Mouse (Mus musculus): ENCODE data around the gene Herc1. TPM values are rescaled to one million over a fixed set of nuclear protein-coding genes. Genes with fewer than 3 reads are reported as not detected.

Gene Herc1
- polyA plus RNA-seq, 1 experiment from 2014 or later, result 42.2 TPM

DNA sequence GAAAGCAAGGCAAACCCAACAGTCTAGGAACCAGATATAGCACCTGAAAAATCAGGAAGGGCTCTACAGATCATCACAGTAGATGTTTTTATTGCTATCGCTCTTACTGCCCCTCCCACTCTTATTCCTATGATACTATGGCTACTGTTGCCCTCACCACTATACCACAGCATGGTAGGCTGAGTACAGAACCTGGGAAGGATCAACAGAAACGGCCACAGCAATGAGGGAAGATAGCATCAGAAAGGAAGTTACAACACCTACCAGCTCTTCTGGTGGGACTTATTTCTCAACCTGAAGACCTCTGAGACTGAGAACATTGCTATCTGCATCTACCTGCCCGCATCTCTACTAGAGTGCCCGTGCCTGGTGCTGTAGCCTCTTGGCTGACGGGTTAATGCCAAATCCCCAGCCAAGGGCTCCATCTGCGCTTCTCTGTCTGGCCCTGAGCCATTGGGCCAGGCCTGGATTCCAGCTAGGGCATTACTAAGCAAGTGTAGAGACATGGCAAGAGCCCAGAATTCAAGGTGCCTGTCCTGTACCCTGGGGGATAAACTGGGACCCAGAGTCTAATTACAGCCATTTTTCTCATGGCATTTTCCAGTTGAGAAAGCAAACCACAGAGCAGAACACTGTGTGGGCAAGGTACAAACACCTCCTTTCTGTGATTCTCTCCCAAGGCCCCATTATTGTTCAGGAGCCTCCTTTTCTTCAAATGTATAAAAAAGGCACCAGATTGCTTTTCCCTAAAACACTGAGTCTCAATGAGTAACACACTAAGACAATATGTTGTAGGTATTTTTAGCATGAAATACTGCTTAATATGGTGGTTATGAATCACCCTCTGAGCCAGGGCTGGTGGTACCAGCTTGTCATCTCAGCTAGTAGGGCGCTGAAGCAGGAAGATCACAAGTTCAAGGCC is 28.0 kb upstream of the Herc1 start:
- no peak overlapping the region for H3K4me2 ChIP-seq (replicated peaks; ENCODE audit: low read depth, low read length)
- no peaks in the 10 kb centered on the region for H3K9me3 ChIP-seq (ENCODE audit: control insufficient read depth, low read length)
- WGBS, result 86% methylated on average over 7 of the region's 7 CpGs
- no peak for DNase-seq (ENCODE audit: low spot score)
- H3K9ac ChIP-seq (ENCODE audit: low read depth, low read length), result no peak overlapping the region
- no peaks in the 10 kb centered on the region for H3K27me3 ChIP-seq (ENCODE audit: control insufficient read depth, insufficient read depth, low read length)
- no peaks in the 10 kb centered on the region for H3K36me3 ChIP-seq (ENCODE audit: control insufficient read depth, insufficient read depth, low read length)
- no peaks in the 10 kb centered on the region for H3K4me1 ChIP-seq (replicated peaks; ENCODE audit: control insufficient read depth, insufficient read depth, low read length)
- H3K4me3 ChIP-seq (ENCODE audit: low read depth, low read length), result no peak overlapping the region
- no peak overlapping the region for H3K27ac ChIP-seq (ENCODE audit: low read depth, low read length)
- no peak for ATAC-seq (ENCODE audit: low FRiP score)

- 82% methylated on average over 2 of the region's 2 CpGs for WGBS
Observed at GRCm38 (mm10) chr9:66326879-66327278, 23.4 kb upstream of the Herc1 start.

DNA sequence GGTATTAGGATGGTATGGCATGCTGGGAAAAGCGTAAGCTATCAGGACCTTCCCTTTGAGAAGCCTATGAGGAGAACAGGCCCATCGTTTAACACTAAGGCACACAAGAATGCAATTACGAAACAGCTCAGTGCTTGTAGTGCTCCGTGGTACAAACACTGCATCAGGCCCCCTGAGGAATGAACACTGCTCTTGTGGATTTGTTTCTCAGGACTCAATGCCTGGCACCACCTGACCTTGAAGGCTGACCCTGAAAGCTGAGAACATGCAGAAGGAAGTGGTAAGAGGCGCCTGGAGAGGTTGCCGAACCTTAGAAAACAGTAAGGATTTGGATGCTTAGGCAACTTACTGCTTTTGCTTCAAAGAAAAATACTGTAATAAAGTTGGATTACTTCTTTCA is 20.8 kb upstream of the Herc1 start:
- WGBS, result 54% methylated on average over 6 of the region's 6 CpGs

More at GRCm38 (mm10) chr9:66326879-66327278, 23.4 kb upstream of the Herc1 start:
- no peak overlapping the region for H3K4me2 ChIP-seq (replicated peaks; ENCODE audit: low read depth, low read length)
- H3K9ac ChIP-seq (ENCODE audit: low read depth, low read length), result no peak overlapping the region
- no peak overlapping the region for H3K4me3 ChIP-seq (ENCODE audit: low read depth, low read length)
- H3K9me3 ChIP-seq (ENCODE audit: control insufficient read depth, low read length), result no peaks in the 10 kb centered on the region
- DNase-seq (ENCODE audit: low spot score) (no peak), ATAC-seq (ENCODE audit: low FRiP score) (no peak)
- H3K36me3 ChIP-seq (ENCODE audit: control insufficient read depth, insufficient read depth, low read length), result no peaks in the 10 kb centered on the region
- no peak overlapping the region for H3K27ac ChIP-seq (ENCODE audit: low read depth, low read length)
- H3K27me3 ChIP-seq (ENCODE audit: control insufficient read depth, insufficient read depth, low read length), result no peaks in the 10 kb centered on the region
- no peaks in the 10 kb centered on the region for H3K4me1 ChIP-seq (replicated peaks; ENCODE audit: control insufficient read depth, insufficient read depth, low read length)

GRCm38 (mm10) chr9:66330437-66330836 is 19.8 kb upstream of the Herc1 start:
- no peak overlapping the region for H3K9ac ChIP-seq (ENCODE audit: low read depth, low read length)
- ATAC-seq (ENCODE audit: low FRiP score) (no peak), DNase-seq (ENCODE audit: low spot score) (no peak)
- H3K36me3 ChIP-seq (ENCODE audit: control insufficient read depth, insufficient read depth, low read length), result no peaks in the 10 kb centered on the region
- H3K27ac ChIP-seq (ENCODE audit: low read depth, low read length), result no peak overlapping the region
- H3K9me3 ChIP-seq (ENCODE audit: control insufficient read depth, low read length), result no peaks in the 10 kb centered on the region
- H3K4me3 ChIP-seq (ENCODE audit: low read depth, low read length), result no peak overlapping the region
- 85% methylated on average over 3 of the region's 3 CpGs for WGBS
- H3K4me1 ChIP-seq (replicated peaks; ENCODE audit: control insufficient read depth, insufficient read depth, low read length), result no peaks in the 10 kb centered on the region
- H3K27me3 ChIP-seq (ENCODE audit: control insufficient read depth, insufficient read depth, low read length), result no peaks in the 10 kb centered on the region
- H3K4me2 ChIP-seq (replicated peaks; ENCODE audit: low read depth, low read length), result no peak overlapping the region

More for the DNA sequence above, 20.8 kb upstream of the Herc1 start:
- Histone ChIP-seq H3K4me1 (replicated peaks; ENCODE audit: control insufficient read depth, insufficient read depth, low read length) (no peaks in the 10 kb centered on the region), H3K4me2 (replicated peaks; ENCODE audit: low read depth, low read length) (no peak overlapping the region), H3K36me3 (ENCODE audit: control insufficient read depth, insufficient read depth, low read length) (no peaks in the 10 kb centered on the region), H3K27me3 (ENCODE audit: control insufficient read depth, insufficient read depth, low read length) (no peaks in the 10 kb centered on the region), H3K9me3 (ENCODE audit: control insufficient read depth, low read length) (no peaks in the 10 kb centered on the region), H3K4me3 (ENCODE audit: low read depth, low read length) (no peak overlapping the region), H3K9ac (ENCODE audit: low read depth, low read length) (no peak overlapping the region), H3K27ac (ENCODE audit: low read depth, low read length) (no peak overlapping the region)
- ATAC-seq (ENCODE audit: low FRiP score) (no peak), DNase-seq (ENCODE audit: low spot score) (no peak)

DNA sequence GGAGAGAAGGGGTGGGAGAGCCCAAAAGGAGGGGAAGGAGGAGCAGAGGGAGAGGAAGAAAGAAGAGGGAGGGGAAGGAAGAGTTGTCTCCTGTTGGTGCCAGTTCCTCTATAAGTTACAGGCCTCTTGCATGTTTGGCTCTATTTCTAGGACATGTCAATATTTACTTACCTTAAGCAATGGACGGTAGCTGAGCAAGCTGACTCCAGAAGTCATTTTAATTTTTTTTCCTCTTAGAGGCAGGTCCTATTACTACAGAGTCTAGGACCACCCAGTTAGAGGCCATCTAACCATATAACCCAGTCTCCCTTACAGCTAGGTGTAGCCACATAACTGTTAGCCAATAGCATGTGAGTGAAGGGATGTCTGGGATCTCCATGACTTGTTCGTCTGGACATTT is 18.7 kb upstream of the Herc1 start:
- WGBS, result 83% methylated on average over 2 of the region's 2 CpGs
- DNase-seq (ENCODE audit: low spot score) (no peak), ATAC-seq (ENCODE audit: low FRiP score) (no peak)
- Histone ChIP-seq H3K36me3 (ENCODE audit: control insufficient read depth, insufficient read depth, low read length) (no peaks in the 10 kb centered on the region), H3K4me2 (replicated peaks; ENCODE audit: low read depth, low read length) (no peak overlapping the region), H3K27me3 (ENCODE audit: control insufficient read depth, insufficient read depth, low read length) (no peaks in the 10 kb centered on the region), H3K4me3 (ENCODE audit: low read depth, low read length) (no peak overlapping the region), H3K27ac (ENCODE audit: low read depth, low read length) (no peak overlapping the region), H3K4me1 (replicated peaks; ENCODE audit: control insufficient read depth, insufficient read depth, low read length) (no peaks in the 10 kb centered on the region), H3K9me3 (ENCODE audit: control insufficient read depth, low read length) (no peaks in the 10 kb centered on the region), H3K9ac (ENCODE audit: low read depth, low read length) (no peak overlapping the region)

DNA sequence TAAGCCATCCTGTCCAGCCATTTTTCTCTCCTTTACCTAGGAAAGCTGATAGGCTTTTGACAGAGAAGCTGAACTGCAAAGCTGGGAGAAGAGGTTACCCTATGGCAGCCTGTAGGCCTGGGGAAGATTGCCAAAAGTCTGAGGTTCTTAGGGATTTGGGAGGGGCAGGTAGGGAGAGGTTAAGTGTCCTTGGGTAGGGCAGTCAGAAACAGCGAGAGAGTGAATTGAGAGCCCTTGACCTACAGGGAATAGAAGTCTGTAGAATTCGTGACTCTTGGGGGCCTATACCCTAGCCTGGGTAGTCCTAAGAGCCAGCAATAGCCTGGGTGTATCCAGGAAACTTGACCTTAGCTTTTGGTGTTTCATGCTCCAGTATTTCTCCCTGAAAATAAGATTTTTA is 17.9 kb upstream of the Herc1 start:
- no peak overlapping the region for H3K4me2 ChIP-seq (replicated peaks; ENCODE audit: low read depth, low read length)
- H3K27me3 ChIP-seq (ENCODE audit: control insufficient read depth, insufficient read depth, low read length), result no peaks in the 10 kb centered on the region
- H3K4me3 ChIP-seq (ENCODE audit: low read depth, low read length), result no peak overlapping the region
- no peak overlapping the region for H3K27ac ChIP-seq (ENCODE audit: low read depth, low read length)
- 78% methylated on average over 2 of the region's 2 CpGs for WGBS
- H3K36me3 ChIP-seq (ENCODE audit: control insufficient read depth, insufficient read depth, low read length), result no peaks in the 10 kb centered on the region
- no peak for DNase-seq (ENCODE audit: low spot score)
- no peaks in the 10 kb centered on the region for H3K9me3 ChIP-seq (ENCODE audit: control insufficient read depth, low read length)
- H3K9ac ChIP-seq (ENCODE audit: low read depth, low read length), result no peak overlapping the region
- no peak for ATAC-seq (ENCODE audit: low FRiP score)
- no peaks in the 10 kb centered on the region for H3K4me1 ChIP-seq (replicated peaks; ENCODE audit: control insufficient read depth, insufficient read depth, low read length)

GRCm38 (mm10) chr9:66337280-66337679 is 13.0 kb upstream of the Herc1 start:
- Histone ChIP-seq H3K9me3 (ENCODE audit: control insufficient read depth, low read length) (no peaks in the 10 kb centered on the region), H3K36me3 (ENCODE audit: control insufficient read depth, insufficient read depth, low read length) (no peaks in the 10 kb centered on the region)
- ATAC-seq (ENCODE audit: low FRiP score), result no peak

GRCm38 (mm10) chr9:66338005-66338782 is 12.1 kb upstream of the Herc1 start:
- ATAC-seq (ENCODE audit: low FRiP score) (no peak), DNase-seq (ENCODE audit: low spot score) (no peak)
- Histone ChIP-seq H3K9me3 (ENCODE audit: control insufficient read depth, low read length) (no peaks in the 10 kb centered on the region), H3K27me3 (ENCODE audit: control insufficient read depth, insufficient read depth, low read length) (no peaks in the 10 kb centered on the region), H3K4me1 (replicated peaks; ENCODE audit: control insufficient read depth, insufficient read depth, low read length) (no peaks in the 10 kb centered on the region), H3K4me2 (replicated peaks; ENCODE audit: low read depth, low read length) (no peak overlapping the region), H3K27ac (ENCODE audit: low read depth, low read length) (no peak overlapping the region), H3K4me3 (ENCODE audit: low read depth, low read length) (no peak overlapping the region), H3K9ac (ENCODE audit: low read depth, low read length) (no peak overlapping the region), H3K36me3 (ENCODE audit: control insufficient read depth, insufficient read depth, low read length) (no peaks in the 10 kb centered on the region)
- 78% methylated on average over 3 of the region's 3 CpGs for WGBS

More at GRCm38 (mm10) chr9:66337280-66337679, 13.0 kb upstream of the Herc1 start:
- no peaks in the 10 kb centered on the region for H3K4me1 ChIP-seq (replicated peaks; ENCODE audit: control insufficient read depth, insufficient read depth, low read length)
- no peak overlapping the region for H3K9ac ChIP-seq (ENCODE audit: low read depth, low read length)
- H3K4me3 ChIP-seq (ENCODE audit: low read depth, low read length), result no peak overlapping the region
- H3K4me2 ChIP-seq (replicated peaks; ENCODE audit: low read depth, low read length), result no peak overlapping the region
- no peaks in the 10 kb centered on the region for H3K27me3 ChIP-seq (ENCODE audit: control insufficient read depth, insufficient read depth, low read length)
- no peak overlapping the region for H3K27ac ChIP-seq (ENCODE audit: low read depth, low read length)
- DNase-seq (ENCODE audit: low spot score), result no peak

Data from hindbrain, embryonic 11.5 days (tissue).